Mouse (Mus musculus): ENCODE data around the gene Ly6g5b.

- TF ChIP-seq CTCF (IDR thresholded peaks at IDR 0.05; ENCODE audit: low read depth, low read length) (no peak), POLR2A (IDR thresholded peaks at IDR 0.05; ENCODE audit: borderline replicate concordance, low read depth, low read length) (no peak)
These were observed 25.3 kb upstream of the Ly6g5b start for GRCm38 (mm10) chr17:35140490-35140996.
